Mouse (Mus musculus) heart, embryonic 14.5 days (tissue): ENCODE data around the gene Grk6. TPM values are rescaled to one million over a fixed set of nuclear protein-coding genes. Genes with fewer than 3 reads are reported as not detected.
A peak's percentile ranks its signal among the peaks of the same experiment; 100 is the strongest.

Experiments
- ATAC-seq: fragments of 200-750 bp; cut with Nextera tagmentation; 2 replicates; pipeline ENCODE4 v1.8.0; 2017; ENCODE audit warnings: low read depth, moderate TSS enrichment; ENCODE audit not compliant: insufficient number of reproducible peaks, insufficient read depth, low FRiP score
- H3K27ac ChIP-seq, 2 experiments: fragments of 200-500 bp in 1 of 2; fragments of 300-500 bp in 1 of 2; sonication (generic) in 1 of 2; replicated peaks in 1 of 2; 2 replicates each; pipeline ENCODE4 v1.5.1; 2012 to 2014; ENCODE audit warnings: low read depth in 2 of 2, low read length in 2 of 2, control low read depth in 1 of 2, mild to moderate bottlenecking in 1 of 2, mixed read lengths in 1 of 2; ENCODE audit not compliant: control insufficient read depth in 1 of 2, insufficient read depth in 1 of 2
- H3K27me3 ChIP-seq: fragments of 300-500 bp; sonication (generic); 2 replicates; pipeline ENCODE4 v1.6.1; 2014; ENCODE audit warnings: mild to moderate bottlenecking, low read length, control low read depth; ENCODE audit not compliant: control insufficient read depth, insufficient read depth
- H3K36me3 ChIP-seq: fragments of 300-500 bp; sonication (generic); 2 replicates; pipeline ENCODE4 v1.6.1; 2014; ENCODE audit warnings: mild to moderate bottlenecking, control low read depth, low read length, mixed read lengths; ENCODE audit not compliant: control insufficient read depth, insufficient read depth
- H3K4me1 ChIP-seq, 2 experiments: fragments of 200-500 bp in 1 of 2; fragments of 300-500 bp in 1 of 2; sonication (generic) in 1 of 2; 2 replicates each; pipeline ENCODE4 v1.6.1; 2012 to 2014; ENCODE audit warnings: low read length in 2 of 2, control low read depth in 1 of 2, mixed read lengths in 1 of 2; ENCODE audit not compliant: control insufficient read depth in 2 of 2, insufficient read depth in 2 of 2
- H3K4me2 ChIP-seq: fragments of 300-500 bp; sonication (generic); 2 replicates; pipeline ENCODE4 v1.6.1; 2014; ENCODE audit warnings: mild to moderate bottlenecking, low read length
- H3K4me3 ChIP-seq, 2 experiments: fragments of 200-500 bp in 1 of 2; fragments of 300-500 bp in 1 of 2; sonication (generic) in 1 of 2; 2 replicates each; pipeline ENCODE4 v1.5.1; 2012 to 2014; ENCODE audit warnings: low read length in 2 of 2, mild to moderate bottlenecking in 2 of 2, control low read depth in 1 of 2, low read depth in 1 of 2, moderate library complexity in 1 of 2; ENCODE audit not compliant: control insufficient read depth in 1 of 2, insufficient read depth in 1 of 2
- H3K9ac ChIP-seq: fragments of 300-500 bp; sonication (generic); 2 replicates; pipeline ENCODE4 v1.6.1; 2014; ENCODE audit warnings: mild to moderate bottlenecking, low read length
- H3K9me3 ChIP-seq: fragments of 300-500 bp; sonication (generic); 2 replicates; pipeline ENCODE4 v1.6.1; 2016; ENCODE audit warnings: low read length, control low read depth; ENCODE audit not compliant: control insufficient read depth
- WGBS: fragments of 180-500 bp; shearing (Covaris S2); extraction: QIAGEN DNeasy Blood & Tissue Kit; methylation state at CpG from one replicate; pipeline ENCODE4 v1.1.7; 2014; 5-methylcytosine and 5-hydroxymethylcytosine counted together
- polyA plus RNA-seq: library from polyadenylated mRNA; unstranded; fragments of >200 nt; fragmentation: Nextera tagmentation; extraction: Ambion mirVana; gene quantifications from 2 replicates; pipeline ENCODE4 v1.2.1, GENCODE M21; 2014

Grk6 gene
- polyA plus RNA-seq, 1 experiment from 2014 or later, result 23.6 TPM

- no peak overlapping the region for H3K27ac ChIP-seq
- H3K9me3 ChIP-seq, result no peaks in the 10 kb centered on the region
- no peak for ATAC-seq
- H3K27me3 ChIP-seq, result peaks cover 46% of the 10 kb centered on the region
- 32% methylated on average over 4 of the region's 4 CpGs for WGBS
- peak overlapping the region; percentile 28 for H3K4me2 ChIP-seq
- H3K4me1 ChIP-seq, result peaks cover 21 to 25% of the 10 kb centered on the region in 2 experiments
- no peak overlapping the region for H3K4me3 ChIP-seq
- 0 out of 2 replicates have a peak overlapping the region, but pooled peaks have one; percentile 11 for H3K9ac ChIP-seq
- H3K36me3 ChIP-seq, result peaks cover 40% of the 10 kb centered on the region
Measured at GRCm38 (mm10) chr13:55495702-55496101, 50.8 kb downstream of the Grk6 start.

- Histone ChIP-seq H3K9ac (no peak overlapping the region), H3K27me3 (peaks cover 37% of the 10 kb centered on the region), H3K4me3 (no peak overlapping the region), H3K27ac (no peak overlapping the region), H3K9me3 (no peaks in the 10 kb centered on the region), H3K4me2 (no peak overlapping the region), H3K4me1 (peaks cover 21 to 25% of the 10 kb centered on the region in 2 experiments), H3K36me3 (peaks cover 50% of the 10 kb centered on the region)
- no peak for ATAC-seq
- WGBS, result 79% methylated on average over 6 of the region's 6 CpGs
Measured at GRCm38 (mm10) chr13:55496661-55497060, 51.8 kb downstream of the Grk6 start.

DNA sequence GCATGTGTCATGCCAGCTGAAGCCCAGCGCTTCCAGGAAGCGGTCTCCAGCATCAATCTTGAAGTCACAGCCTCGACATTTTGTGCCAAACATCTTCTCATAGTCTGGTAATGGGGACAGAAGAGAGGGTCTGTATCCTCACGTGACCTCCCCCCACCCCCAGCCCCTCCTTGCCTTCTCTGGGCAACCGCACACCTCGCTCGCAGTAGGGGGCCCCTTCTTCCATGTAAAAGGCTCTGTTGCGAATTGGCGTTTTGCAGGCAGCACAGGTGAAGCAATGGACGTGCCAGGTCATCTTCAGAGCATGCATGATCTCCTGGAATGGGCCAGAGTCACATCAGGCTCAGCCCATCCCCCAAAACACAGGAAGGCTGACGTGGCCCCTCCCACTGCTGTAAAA lies 54.0 kb downstream of the Grk6 start:
- H3K27ac ChIP-seq, result no peak overlapping the region
- no peak for ATAC-seq
- no peak overlapping the region for H3K4me2 ChIP-seq
- H3K9me3 ChIP-seq, result no peaks in the 10 kb centered on the region
- WGBS, result 83% methylated on average over 11 of the region's 11 CpGs
- H3K4me3 ChIP-seq, result no peak overlapping the region
- H3K4me1 ChIP-seq, result peaks cover 21 to 25% of the 10 kb centered on the region in 2 experiments
- peaks cover 72% of the 10 kb centered on the region for H3K36me3 ChIP-seq
- H3K27me3 ChIP-seq, result peaks cover 16% of the 10 kb centered on the region
- no peak overlapping the region for H3K9ac ChIP-seq

GRCm38 (mm10) chr13:55500575-55500974 lies 55.7 kb downstream of the Grk6 start:
- H3K4me3 ChIP-seq, result no peak overlapping the region
- no peak overlapping the region for H3K9ac ChIP-seq
- 0 out of 2 replicates have a peak, but pooled peaks cover 9% of the 10 kb centered on the region for H3K27me3 ChIP-seq
- H3K36me3 ChIP-seq, result peaks cover 89% of the 10 kb centered on the region
- WGBS, result 72% methylated on average over 10 of the region's 10 CpGs
- no peak overlapping the region for H3K27ac ChIP-seq
- H3K9me3 ChIP-seq, result no peaks in the 10 kb centered on the region
- peaks cover 10 to 17% of the 10 kb centered on the region in 2 experiments for H3K4me1 ChIP-seq
- no peak for ATAC-seq
- H3K4me2 ChIP-seq, result no peak overlapping the region

- no peak overlapping the region for H3K4me2 ChIP-seq
- no peak for ATAC-seq
- H3K36me3 ChIP-seq, result peaks cover 100% of the 10 kb centered on the region
- H3K4me3 ChIP-seq, result no peak overlapping the region
- H3K9me3 ChIP-seq, result no peaks in the 10 kb centered on the region
- H3K27ac ChIP-seq, result no peak overlapping the region
- 85% methylated on average over 8 of the region's 8 CpGs for WGBS
- no peak overlapping the region for H3K9ac ChIP-seq
- peaks cover 0 to 6% of the 10 kb centered on the region in 2 experiments; a peak in 1 of 4 replicates for H3K4me1 ChIP-seq
- 0 out of 2 replicates have a peak, but pooled peaks cover 9% of the 10 kb centered on the region for H3K27me3 ChIP-seq
Measured at GRCm38 (mm10) chr13:55502405-55502804, 57.5 kb downstream of the Grk6 start.

- no peak for ATAC-seq
Measured at GRCm38 (mm10) chr13:55504390-55504789, 59.5 kb downstream of the Grk6 start.

DNA sequence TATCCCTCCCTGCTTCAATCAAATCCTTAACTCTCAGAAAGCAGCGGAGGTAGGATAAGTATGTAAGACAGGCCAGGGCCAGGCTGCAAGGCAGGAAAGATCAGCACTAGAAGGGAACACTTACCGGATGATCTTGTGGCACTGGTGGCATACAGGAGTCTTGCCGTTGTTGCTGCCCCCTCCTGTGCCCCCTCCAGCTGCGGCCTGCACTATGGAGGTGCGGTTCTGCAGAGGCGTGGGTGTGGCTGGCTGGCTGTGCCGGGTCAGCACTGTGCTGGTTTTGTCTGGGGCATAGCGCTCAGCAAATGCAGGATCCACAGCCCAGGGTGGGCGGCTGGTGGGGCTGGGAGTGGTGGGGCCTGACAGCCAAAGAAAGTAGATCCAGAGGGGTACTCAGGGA lies 60.9 kb downstream of the Grk6 start:
- no peaks in the 10 kb centered on the region for H3K27me3 ChIP-seq
- H3K9ac ChIP-seq, result no peak overlapping the region
- ATAC-seq, result no peak
- peaks cover 96% of the 10 kb centered on the region for H3K36me3 ChIP-seq
- no peak overlapping the region for H3K4me3 ChIP-seq
- H3K27ac ChIP-seq, result no peak overlapping the region; a peak in 1 of 4 replicates
- H3K4me1 ChIP-seq, result peaks cover 16 to 32% of the 10 kb centered on the region in 2 experiments
- WGBS, result 90% methylated on average over 9 of the region's 9 CpGs
- no peaks in the 10 kb centered on the region for H3K9me3 ChIP-seq
- H3K4me2 ChIP-seq, result no peak overlapping the region

More at GRCm38 (mm10) chr13:55504390-55504789, 59.5 kb downstream of the Grk6 start:
- H3K4me2 ChIP-seq, result no peak overlapping the region
- peaks cover 100% of the 10 kb centered on the region for H3K36me3 ChIP-seq
- 76% methylated on average over 5 of the region's 5 CpGs for WGBS
- no peak overlapping the region for H3K4me3 ChIP-seq
- no peaks in the 10 kb centered on the region for H3K9me3 ChIP-seq
- H3K9ac ChIP-seq, result no peak overlapping the region
- H3K27ac ChIP-seq, result no peak overlapping the region
- H3K27me3 ChIP-seq, result no peaks in the 10 kb centered on the region
- peaks cover 4 to 17% of the 10 kb centered on the region in 2 experiments for H3K4me1 ChIP-seq

- Histone ChIP-seq H3K9me3 (no peaks in the 10 kb centered on the region), H3K4me1 (peaks cover 25 to 41% of the 10 kb centered on the region in 2 experiments), H3K4me2 (no peak overlapping the region), H3K9ac (no peak overlapping the region), H3K27me3 (no peaks in the 10 kb centered on the region), H3K27ac (no peak overlapping the region), H3K4me3 (no peak overlapping the region), H3K36me3 (peaks cover 91% of the 10 kb centered on the region)
- 92% methylated on average over 10 of the region's 10 CpGs for WGBS
- ATAC-seq, result no peak
Measured at GRCm38 (mm10) chr13:55506697-55507096, 61.8 kb downstream of the Grk6 start.
